Mouse (Mus musculus): ENCODE data around the gene Mettl5. TPM values are rescaled to one million over a fixed set of nuclear protein-coding genes. Genes with fewer than 3 reads are reported as not detected.

Mettl5 gene
- polyA plus RNA-seq, 1 experiment from 2014 or later: 30.3 TPM

- H3K9me3 ChIP-seq (replicated peaks): no peaks in the 10 kb centered on the region
- H3K9ac ChIP-seq (replicated peaks): no peak overlapping the region
- 38% methylated on average over 2 of the region's 2 CpGs for WGBS
- no peak for ATAC-seq (ENCODE audit: low FRiP score)
- no peaks in the 10 kb centered on the region for H3K4me1 ChIP-seq
- no peak overlapping the region for H3K4me2 ChIP-seq
- no peaks in the 10 kb centered on the region for H3K27me3 ChIP-seq (replicated peaks)
- no peaks in the 10 kb centered on the region for H3K36me3 ChIP-seq
- no peak overlapping the region for H3K4me3 ChIP-seq (replicated peaks)
- no peak overlapping the region for H3K27ac ChIP-seq (replicated peaks)
Measured at GRCm38 (mm10) chr2:69851427-69852058, 33.9 kb downstream of the Mettl5 start.

DNA sequence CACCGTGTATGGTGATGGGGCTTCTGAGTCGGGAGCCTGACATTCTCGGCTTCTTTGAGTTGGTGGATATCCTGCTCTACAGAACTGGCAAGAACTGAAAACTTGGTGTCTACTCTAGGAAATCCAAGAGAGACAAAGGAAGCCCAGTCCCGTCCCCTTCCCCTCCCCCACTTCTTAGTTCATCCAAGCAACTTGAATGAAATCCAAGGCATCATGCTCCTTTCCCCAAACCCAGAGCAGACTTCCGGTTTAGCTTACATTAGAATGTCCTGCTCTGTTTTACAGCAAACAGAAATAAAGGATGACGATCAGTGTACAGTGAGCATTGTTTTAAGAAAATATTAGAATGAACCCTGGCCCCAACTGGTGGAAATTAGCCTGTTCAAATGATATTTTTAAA is 36.2 kb downstream of the Mettl5 start:
- H3K4me2 ChIP-seq: no peak overlapping the region
- no peaks in the 10 kb centered on the region for H3K36me3 ChIP-seq
- no peak overlapping the region for H3K27ac ChIP-seq (replicated peaks)
- ATAC-seq (ENCODE audit: low FRiP score): no peak
- 75% methylated on average over 6 of the region's 6 CpGs for WGBS
- H3K4me3 ChIP-seq (replicated peaks): no peak overlapping the region
- no peaks in the 10 kb centered on the region for H3K4me1 ChIP-seq
- no peaks in the 10 kb centered on the region for H3K27me3 ChIP-seq (replicated peaks)
- H3K9ac ChIP-seq (replicated peaks): no peak overlapping the region
- H3K9me3 ChIP-seq (replicated peaks): no peaks in the 10 kb centered on the region

DNA sequence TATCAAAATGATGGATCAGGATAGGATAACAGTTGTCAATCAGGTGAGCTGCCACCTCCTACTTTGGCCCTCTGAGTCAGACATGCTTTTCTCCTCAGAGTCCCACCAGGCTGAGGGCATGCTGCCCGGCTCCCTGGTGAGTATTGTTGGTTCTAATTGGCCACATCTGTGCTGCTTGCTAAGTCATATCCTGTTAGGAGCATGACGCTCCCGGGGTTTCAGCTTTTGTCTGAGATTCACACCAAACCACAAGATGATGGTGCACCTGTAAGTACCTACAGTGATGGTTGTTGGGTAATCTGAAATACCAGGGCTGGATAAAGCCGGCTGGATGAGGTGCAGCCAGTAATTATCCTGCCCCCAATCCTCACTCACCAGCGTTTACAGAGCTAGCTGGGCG is 45.2 kb downstream of the Mettl5 start:
- WGBS: 24% methylated on average over 6 of the region's 6 CpGs
- ATAC-seq (ENCODE audit: low FRiP score): no peak
- no peaks in the 10 kb centered on the region for H3K9me3 ChIP-seq (replicated peaks)

GRCm38 (mm10) chr2:69838707-69839106 is 46.7 kb downstream of the Mettl5 start:
- Histone ChIP-seq H3K4me2 (no peak overlapping the region), H3K4me1 (no peaks in the 10 kb centered on the region), H3K36me3 (peaks cover 26% of the 10 kb centered on the region), H3K9ac (replicated peaks) (no peak overlapping the region), H3K27me3 (replicated peaks) (no peaks in the 10 kb centered on the region), H3K4me3 (replicated peaks) (no peak overlapping the region), H3K27ac (replicated peaks) (no peak overlapping the region), H3K9me3 (replicated peaks) (no peaks in the 10 kb centered on the region)
- ATAC-seq (ENCODE audit: low FRiP score): no peak

More for the DNA sequence above, 45.2 kb downstream of the Mettl5 start:
- Histone ChIP-seq H3K9ac (replicated peaks) (no peak overlapping the region), H3K27ac (replicated peaks) (0 out of 2 replicates have a peak overlapping the region, but pooled peaks have one; percentile 5), H3K4me2 (no peak overlapping the region), H3K36me3 (peaks cover 14% of the 10 kb centered on the region), H3K4me3 (replicated peaks) (no peak overlapping the region), H3K27me3 (replicated peaks) (no peaks in the 10 kb centered on the region), H3K4me1 (no peaks in the 10 kb centered on the region)

DNA sequence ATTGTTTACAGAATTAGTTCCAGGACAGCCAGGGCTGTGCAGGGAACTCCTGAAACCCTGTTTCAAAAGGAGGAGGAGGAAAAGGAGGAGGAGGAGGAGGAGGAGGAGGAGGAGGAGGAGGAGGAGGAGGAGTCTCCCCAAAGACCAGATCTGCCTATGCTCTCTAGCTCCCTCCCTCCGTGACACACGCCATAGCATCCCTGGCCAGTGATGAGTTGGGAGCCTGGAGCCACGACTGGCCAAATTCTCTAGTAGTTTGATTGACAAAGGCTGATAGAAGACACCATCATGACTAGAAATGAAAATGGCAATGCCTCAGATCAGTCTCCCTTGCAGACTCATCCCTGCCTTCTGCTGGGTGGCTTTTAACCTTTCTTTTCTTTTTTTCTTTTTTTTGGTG is 47.4 kb downstream of the Mettl5 start:
- Histone ChIP-seq H3K9me3 (replicated peaks) (no peaks in the 10 kb centered on the region), H3K4me1 (no peaks in the 10 kb centered on the region), H3K4me3 (replicated peaks) (no peak overlapping the region), H3K9ac (replicated peaks) (no peak overlapping the region), H3K27me3 (replicated peaks) (no peaks in the 10 kb centered on the region), H3K27ac (replicated peaks) (no peak overlapping the region), H3K36me3 (peaks cover 33% of the 10 kb centered on the region), H3K4me2 (no peak overlapping the region)
- WGBS: 51% methylated on average over 3 of the region's 3 CpGs
- ATAC-seq (ENCODE audit: low FRiP score): no peak

GRCm38 (mm10) chr2:69837244-69837967 is 48.0 kb downstream of the Mettl5 start:
- H3K4me3 ChIP-seq (replicated peaks): no peak overlapping the region
- H3K9ac ChIP-seq (replicated peaks): no peak overlapping the region
- H3K9me3 ChIP-seq (replicated peaks): no peaks in the 10 kb centered on the region
- no peaks in the 10 kb centered on the region for H3K4me1 ChIP-seq
- H3K27me3 ChIP-seq (replicated peaks): no peaks in the 10 kb centered on the region
- ATAC-seq (ENCODE audit: low FRiP score): no peak
- H3K4me2 ChIP-seq: no peak overlapping the region
- 71% methylated on average over 7 of the region's 7 CpGs for WGBS
- H3K27ac ChIP-seq (replicated peaks): no peak overlapping the region
- peaks cover 39% of the 10 kb centered on the region for H3K36me3 ChIP-seq

GRCm38 (mm10) chr2:69830116-69830515 is 55.3 kb downstream of the Mettl5 start:
- ATAC-seq (ENCODE audit: low FRiP score): no peak
- no peak overlapping the region for H3K27ac ChIP-seq (replicated peaks)
- no peaks in the 10 kb centered on the region for H3K9me3 ChIP-seq (replicated peaks)
- no peak overlapping the region for H3K9ac ChIP-seq (replicated peaks)
- H3K4me1 ChIP-seq: peaks cover 20% of the 10 kb centered on the region
- peaks cover 54% of the 10 kb centered on the region for H3K36me3 ChIP-seq
- H3K4me2 ChIP-seq: no peak overlapping the region
- no peaks in the 10 kb centered on the region for H3K27me3 ChIP-seq (replicated peaks)
- H3K4me3 ChIP-seq (replicated peaks): no peak overlapping the region
- 93% methylated on average over 8 of the region's 8 CpGs for WGBS

DNA sequence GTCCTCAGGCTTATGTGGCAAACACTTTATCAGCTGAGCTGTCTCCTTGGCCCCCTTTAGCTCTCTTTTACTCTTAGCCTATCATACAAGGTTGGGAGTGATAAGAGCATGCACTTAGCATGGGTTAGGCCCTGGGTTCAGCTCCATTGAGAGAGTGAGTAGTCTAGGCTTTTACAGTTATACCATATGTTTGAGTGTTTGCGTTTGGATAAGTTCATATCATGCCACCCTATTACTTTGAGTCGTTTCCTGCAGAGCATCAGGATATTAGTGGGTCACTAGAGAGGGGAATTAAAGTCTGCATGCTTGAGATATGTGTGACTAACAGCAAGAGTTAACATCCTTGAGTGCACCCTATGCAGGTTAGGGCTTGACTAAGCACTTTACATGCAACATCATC is 55.7 kb downstream of the Mettl5 start:
- peaks cover 51% of the 10 kb centered on the region for H3K36me3 ChIP-seq

DNA sequence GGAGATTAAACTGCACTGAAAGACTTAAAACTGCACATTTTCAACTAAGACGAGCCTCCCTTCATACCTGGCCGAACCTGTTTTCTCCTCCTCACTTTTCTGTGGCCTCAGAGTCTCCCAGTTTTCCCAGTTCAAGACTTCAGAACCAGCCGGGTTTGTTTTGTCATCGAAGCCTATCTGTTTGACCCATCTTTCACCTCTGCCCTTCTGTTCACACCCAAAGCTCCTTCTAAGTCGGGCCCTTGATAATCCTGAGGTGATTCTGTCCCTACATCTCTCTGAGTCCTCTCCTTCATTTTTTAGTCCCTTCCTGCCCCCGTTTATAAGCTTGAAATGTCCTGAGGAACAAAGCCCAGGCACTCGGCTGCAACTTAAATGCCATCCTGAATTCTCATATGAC is 57.4 kb downstream of the Mettl5 start:
- Histone ChIP-seq H3K4me1 (peaks cover 35% of the 10 kb centered on the region), H3K4me2 (no peak overlapping the region), H3K27me3 (replicated peaks) (no peaks in the 10 kb centered on the region), H3K9ac (replicated peaks) (no peak overlapping the region), H3K27ac (replicated peaks) (no peak overlapping the region), H3K4me3 (replicated peaks) (no peak overlapping the region), H3K9me3 (replicated peaks) (no peaks in the 10 kb centered on the region), H3K36me3 (peaks cover 38% of the 10 kb centered on the region)
- 53% methylated on average over 7 of the region's 7 CpGs for WGBS
- ATAC-seq (ENCODE audit: low FRiP score): no peak

More for the DNA sequence above, 55.7 kb downstream of the Mettl5 start:
- 96% methylated on average over 2 of the region's 2 CpGs for WGBS
- no peaks in the 10 kb centered on the region for H3K27me3 ChIP-seq (replicated peaks)
- H3K4me1 ChIP-seq: peaks cover 24% of the 10 kb centered on the region
- ATAC-seq (ENCODE audit: low FRiP score): no peak
- no peak overlapping the region for H3K4me2 ChIP-seq
- H3K27ac ChIP-seq (replicated peaks): no peak overlapping the region
- H3K4me3 ChIP-seq (replicated peaks): no peak overlapping the region
- no peak overlapping the region for H3K9ac ChIP-seq (replicated peaks)
- no peaks in the 10 kb centered on the region for H3K9me3 ChIP-seq (replicated peaks)

DNA sequence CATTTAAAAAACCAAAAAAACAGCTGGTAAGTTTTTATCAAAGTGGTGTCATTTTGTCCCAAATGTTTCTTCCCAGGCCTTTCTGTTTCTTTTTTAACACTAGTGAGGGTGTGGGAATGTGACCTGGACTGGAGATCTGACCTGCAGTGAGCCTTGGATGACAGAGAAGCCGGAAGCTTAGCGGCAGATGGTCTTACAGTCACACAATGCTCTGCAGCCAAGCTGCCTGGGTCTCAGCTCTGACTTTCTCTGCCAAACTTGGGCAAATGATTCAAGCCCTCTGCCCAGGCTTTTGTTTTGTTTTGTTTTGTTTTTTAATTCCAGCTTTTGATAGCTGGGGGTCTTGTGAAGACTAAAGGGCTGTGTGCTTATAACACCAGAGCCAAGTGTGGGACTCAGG is 59.0 kb downstream of the Mettl5 start:
- peak overlapping the region; percentile 49 for H3K27ac ChIP-seq (replicated peaks)
- peak overlapping the region; percentile 9; the same call in 1 of the 2 replicates for H3K4me2 ChIP-seq
- no peaks in the 10 kb centered on the region for H3K27me3 ChIP-seq (replicated peaks)
- ATAC-seq (ENCODE audit: low FRiP score): no peak
- 53% methylated on average over 2 of the region's 2 CpGs for WGBS
- peaks cover 28% of the 10 kb centered on the region for H3K36me3 ChIP-seq
- no peak overlapping the region for H3K4me3 ChIP-seq (replicated peaks)
- peaks cover 45% of the 10 kb centered on the region for H3K4me1 ChIP-seq
- H3K9ac ChIP-seq (replicated peaks): no peak overlapping the region
- no peaks in the 10 kb centered on the region for H3K9me3 ChIP-seq (replicated peaks)

DNA sequence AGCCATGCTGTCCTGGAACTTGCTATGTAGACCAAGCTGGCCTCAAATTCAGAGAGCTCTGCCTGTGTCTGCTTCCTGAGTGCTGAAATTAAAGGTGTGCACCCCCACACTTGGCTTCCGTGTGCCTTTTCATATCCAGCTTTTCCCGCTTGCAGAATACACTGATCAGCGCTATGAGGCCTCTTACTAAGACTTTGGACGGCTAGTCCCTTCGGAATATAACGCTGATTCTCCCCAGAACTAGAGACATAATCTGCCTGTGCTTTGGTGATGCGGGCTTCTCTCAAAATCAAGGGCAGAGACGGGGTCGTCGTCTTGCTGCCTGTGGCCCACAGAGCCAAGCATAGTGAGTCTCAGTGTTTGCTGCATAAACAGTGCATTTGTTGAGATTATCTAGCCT is 59.5 kb downstream of the Mettl5 start:
- Histone ChIP-seq H3K27ac (replicated peaks) (peak overlapping the region; percentile 49), H3K4me1 (peaks cover 45% of the 10 kb centered on the region), H3K9ac (replicated peaks) (no peak overlapping the region), H3K27me3 (replicated peaks) (no peaks in the 10 kb centered on the region), H3K36me3 (peaks cover 23% of the 10 kb centered on the region), H3K4me3 (replicated peaks) (no peak overlapping the region), H3K9me3 (replicated peaks) (no peaks in the 10 kb centered on the region), H3K4me2 (no peak overlapping the region)
- no peak for ATAC-seq (ENCODE audit: low FRiP score)
- 79% methylated on average over 10 of the region's 10 CpGs for WGBS

- ATAC-seq (ENCODE audit: low FRiP score): peak; percentile 86
- Histone ChIP-seq H3K4me1 (peaks cover 43% of the 10 kb centered on the region), H3K4me3 (replicated peaks) (peak overlapping the region; percentile 82), H3K9ac (replicated peaks) (peak overlapping the region; percentile 88), H3K27me3 (replicated peaks) (no peaks in the 10 kb centered on the region), H3K36me3 (peaks cover 9% of the 10 kb centered on the region; the same call in 1 of the 2 replicates), H3K4me2 (peak overlapping the region; percentile 78), H3K27ac (replicated peaks) (peak overlapping the region; percentile 96), H3K9me3 (replicated peaks) (no peaks in the 10 kb centered on the region)
- 2% methylated on average over 44 of the region's 45 CpGs for WGBS
Measured at GRCm38 (mm10) chr2:69823129-69823677, 62.2 kb downstream of the Mettl5 start.
